Comparison of ENCODE assay signal across 14 mouse cellular contexts in the genomic region with DNA sequence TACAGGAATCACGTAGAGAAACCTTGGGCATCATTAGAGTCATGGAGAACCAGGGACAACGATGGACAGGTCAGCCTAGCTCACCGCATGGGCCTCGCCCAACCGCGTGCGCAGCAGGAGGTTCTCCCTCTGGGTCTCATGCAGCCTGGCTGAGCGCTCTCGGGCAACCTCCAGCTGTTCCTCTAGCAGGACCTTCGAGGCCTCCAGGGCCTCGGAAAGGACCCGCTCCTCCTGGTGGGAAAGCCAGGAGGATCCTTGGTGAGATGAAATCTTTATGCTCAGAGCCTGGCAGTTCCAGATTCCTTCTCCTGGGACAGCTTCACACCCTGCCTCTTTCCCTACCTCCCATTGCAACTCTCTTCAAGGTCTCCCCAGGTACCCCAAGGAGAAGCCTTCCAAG. TPM values are rescaled to one million over a fixed set of nuclear protein-coding genes. Genes with fewer than 3 reads are reported as not detected.
DNase-seq lines count a peak whose midpoint lies in the region; ATAC-seq lines count a peak whose summit lies in the region.
"Had no signal": no experiment of that assay in that cellular context is flagged by ENCODE, and none has a peak within 500 bp of the region (broad histone marks: within the 10 kb centered on the region; RNA-seq: fewer than 3 reads in every experiment).

No protein-coding gene starts in this region.

- no peak overlapping the region for H3K27ac ChIP-seq in heart, embryonic 12.5 days (ENCODE audit: poor library complexity, severe bottlenecking)
- H3K27ac ChIP-seq in limb, embryonic 11.5 days (replicated peaks; ENCODE audit: low read depth, low read length) = no peak overlapping the region
- H3K27ac ChIP-seq in limb, embryonic 10.5 days = no peak overlapping the region
- no peak overlapping the region for H3K27ac ChIP-seq in embryonic facial prominence, embryonic 10.5 days (replicated peaks)
- H3K27ac ChIP-seq in limb, embryonic 12.5 days = no peak overlapping the region
- H3K27ac ChIP-seq: hindbrain, embryonic 12.5 days; liver, embryonic 15.5 days had no signal

- H3K9ac ChIP-seq in heart, embryonic 12.5 days = no peak overlapping the region
- no peak overlapping the region for H3K9ac ChIP-seq in limb, embryonic 11.5 days (ENCODE audit: low read length)
- no peak overlapping the region for H3K9ac ChIP-seq in limb, embryonic 12.5 days (replicated peaks)
- H3K9ac ChIP-seq: liver, embryonic 15.5 days had no signal

- no peaks in the 10 kb centered on the region for H3K9me3 ChIP-seq in heart, embryonic 12.5 days (replicated peaks)
- H3K9me3 ChIP-seq in limb, embryonic 11.5 days (ENCODE audit: control insufficient read depth, low read length) = no peaks in the 10 kb centered on the region
- H3K9me3 ChIP-seq in limb, embryonic 10.5 days (replicated peaks) = no peaks in the 10 kb centered on the region
- no peaks in the 10 kb centered on the region for H3K9me3 ChIP-seq in embryonic facial prominence, embryonic 10.5 days
- H3K9me3 ChIP-seq in limb, embryonic 12.5 days = no peaks in the 10 kb centered on the region
- H3K9me3 ChIP-seq: hindbrain, embryonic 12.5 days; liver, embryonic 15.5 days had no signal

- H3K27me3 ChIP-seq in heart, embryonic 12.5 days (replicated peaks) = peaks cover 43% of the 10 kb centered on the region
- peaks cover 18% of the 10 kb centered on the region for H3K27me3 ChIP-seq in limb, embryonic 11.5 days (ENCODE audit: control insufficient read depth, insufficient read depth, low read length)
- peaks cover 81% of the 10 kb centered on the region for H3K27me3 ChIP-seq in limb, embryonic 10.5 days (ENCODE audit: low read depth, poor library complexity, severe bottlenecking)
- H3K27me3 ChIP-seq in embryonic facial prominence, embryonic 10.5 days (replicated peaks; ENCODE audit: low read depth, poor library complexity, severe bottlenecking) = peaks cover 67% of the 10 kb centered on the region
- peaks cover 58% of the 10 kb centered on the region for H3K27me3 ChIP-seq in limb, embryonic 12.5 days

- H3K4me1 ChIP-seq in heart, embryonic 12.5 days (replicated peaks) = peaks cover 13% of the 10 kb centered on the region
- H3K4me1 ChIP-seq in limb, embryonic 11.5 days (ENCODE audit: control insufficient read depth, insufficient read depth, low read length) = peaks cover 3% of the 10 kb centered on the region; the same call in 1 of the 2 replicates
- H3K4me1 ChIP-seq in limb, embryonic 10.5 days = peaks cover 25% of the 10 kb centered on the region
- H3K4me1 ChIP-seq in embryonic facial prominence, embryonic 10.5 days = peaks cover 37% of the 10 kb centered on the region
- H3K4me1 ChIP-seq in limb, embryonic 12.5 days (replicated peaks) = peaks cover 12% of the 10 kb centered on the region

- H3K36me3 ChIP-seq in heart, embryonic 12.5 days = no peaks in the 10 kb centered on the region
- H3K36me3 ChIP-seq in limb, embryonic 11.5 days (ENCODE audit: control insufficient read depth, insufficient read depth, low read length) = no peaks in the 10 kb centered on the region
- H3K36me3 ChIP-seq in limb, embryonic 10.5 days = no peaks in the 10 kb centered on the region
- no peaks in the 10 kb centered on the region for H3K36me3 ChIP-seq in embryonic facial prominence, embryonic 10.5 days (replicated peaks)
- no peaks in the 10 kb centered on the region for H3K36me3 ChIP-seq in limb, embryonic 12.5 days
- H3K36me3 ChIP-seq: hindbrain, embryonic 12.5 days; liver, embryonic 15.5 days had no signal

- H3K4me3 ChIP-seq in heart, embryonic 12.5 days = peak overlapping the region; percentile 38; the same call in 1 of the 2 replicates
- H3K4me3 ChIP-seq in limb, embryonic 11.5 days (ENCODE audit: low read depth, low read length) = no peak overlapping the region
- no peak overlapping the region for H3K4me3 ChIP-seq in limb, embryonic 10.5 days
- peak overlapping the region; percentile 52 for H3K4me3 ChIP-seq in embryonic facial prominence, embryonic 10.5 days
- no peak overlapping the region for H3K4me3 ChIP-seq in limb, embryonic 12.5 days (replicated peaks)

- ATAC-seq in heart, embryonic 12.5 days (ENCODE audit: insufficient number of reproducible peaks, low FRiP score) = no peak
- no peak for ATAC-seq in limb, embryonic 11.5 days (ENCODE audit: insufficient number of reproducible peaks, low FRiP score, low TSS enrichment, low read depth)
- no peak for ATAC-seq in limb, embryonic 12.5 days (ENCODE audit: insufficient number of reproducible peaks, insufficient read depth, low FRiP score, low TSS enrichment, low read depth)

- 79% methylated on average over 12 of the region's 12 CpGs for WGBS in heart, embryonic 12.5 days
- 87% methylated on average over 12 of the region's 12 CpGs for WGBS in limb, embryonic 11.5 days
- 84% methylated on average over 12 of the region's 12 CpGs for WGBS in limb, embryonic 10.5 days
- WGBS in embryonic facial prominence, embryonic 10.5 days = 87% methylated on average over 12 of the region's 12 CpGs
- WGBS in limb, embryonic 12.5 days = 84% methylated on average over 12 of the region's 12 CpGs

- DNase-seq in heart, postnatal 10 days = no peak
- peak; percentile 21 for DNase-seq in limb, embryonic 11.5 days (ENCODE audit: low spot score)
- no peak for DNase-seq in limb, embryonic 10.5 days (ENCODE audit: low spot score)
- DNase-seq in embryonic facial prominence, embryonic 10.5 days (ENCODE audit: low spot score) = no peak
- DNase-seq in right cerebral cortex, postnatal 25 days = no peak
- DNase-seq in cerebellum, postnatal 4 days (ENCODE audit: low spot score in 2 of 2) = no peak
- DNase-seq: adrenal gland, postnatal 25 days; kidney, adult 9 months; right cerebral cortex, postnatal 4 days; thymus, postnatal 36 days had no signal

- intact Hi-C loops in heart, postnatal 10 days (cut with DNase I) = no loop called here

- peak overlapping the region; percentile 69 for H3K4me2 ChIP-seq in heart, embryonic 12.5 days
- no peak overlapping the region for H3K4me2 ChIP-seq in limb, embryonic 11.5 days (ENCODE audit: low read depth, severe bottlenecking)
- 0 out of 2 replicates have a peak overlapping the region, but pooled peaks have one; percentile 53 for H3K4me2 ChIP-seq in limb, embryonic 12.5 days

RNA-seq across cellular contexts. Expression of gene Ccdc88b, which starts 3.4 kb away (rescaled TPM):
- 0.47 and 0.55 TPM in 2 replicates for polyA plus RNA-seq in heart, embryonic 12.5 days (2016; fragmentation: Nextera tagmentation; extraction: Ambion mirVana)
- total RNA-seq in heart, postnatal 10 days (2021) = 1 to 10 TPM in 1 of 2 experiments, under 1 TPM in 1; 0.69 to 1.2 TPM
- polyA plus RNA-seq in limb, embryonic 11.5 days (2014; fragmentation: Nextera tagmentation; extraction: Ambion mirVana) = 0.11 and 0.16 TPM in 2 replicates
- 0.15 and 0.61 TPM in 2 replicates for polyA plus RNA-seq in limb, embryonic 10.5 days (2016; fragmentation: Nextera tagmentation; extraction: Ambion mirVana)
- polyA plus RNA-seq in embryonic facial prominence, embryonic 10.5 days (2016; fragmentation: Nextera tagmentation; extraction: Ambion mirVana) = 0.62 and 0.67 TPM in 2 replicates
- 0.33 and 0.51 TPM in 2 replicates for polyA plus RNA-seq in limb, embryonic 12.5 days (2016; fragmentation: Nextera tagmentation; extraction: Ambion mirVana)

RNA-seq across cellular contexts. Expression of gene Rps6ka4, which starts 14.2 kb away (rescaled TPM):
- polyA plus RNA-seq in heart, embryonic 12.5 days (2016; fragmentation: Nextera tagmentation; extraction: Ambion mirVana) = 14.8 and 19.3 TPM in 2 replicates
- total RNA-seq in heart, postnatal 10 days (2021) = 10 to 100 TPM; 22.7 to 25.9 TPM
- 4.2 and 4.6 TPM in 2 replicates for polyA plus RNA-seq in limb, embryonic 11.5 days (2014; fragmentation: Nextera tagmentation; extraction: Ambion mirVana)
- polyA plus RNA-seq in limb, embryonic 10.5 days (2016; fragmentation: Nextera tagmentation; extraction: Ambion mirVana) = 2.8 and 4.8 TPM in 2 replicates
- polyA plus RNA-seq in embryonic facial prominence, embryonic 10.5 days (2016; fragmentation: Nextera tagmentation; extraction: Ambion mirVana) = 5.3 and 7.0 TPM in 2 replicates
- polyA plus RNA-seq in limb, embryonic 12.5 days (2016; fragmentation: Nextera tagmentation; extraction: Ambion mirVana) = 11.3 and 13.4 TPM in 2 replicates

RNA-seq across cellular contexts. Expression of gene Trmt112, which starts 54.8 kb away (rescaled TPM):
- 85.9 and 92.9 TPM in 2 replicates for polyA plus RNA-seq in heart, embryonic 12.5 days (2016; fragmentation: Nextera tagmentation; extraction: Ambion mirVana)
- 10 to 100 TPM; 26.2 to 34.2 TPM for total RNA-seq in heart, postnatal 10 days (2021)
- 173 and 177 TPM in 2 replicates for polyA plus RNA-seq in limb, embryonic 11.5 days (2014; fragmentation: Nextera tagmentation; extraction: Ambion mirVana)
- 157 and 168 TPM in 2 replicates for polyA plus RNA-seq in limb, embryonic 10.5 days (2016; fragmentation: Nextera tagmentation; extraction: Ambion mirVana)
- polyA plus RNA-seq in embryonic facial prominence, embryonic 10.5 days (2016; fragmentation: Nextera tagmentation; extraction: Ambion mirVana) = 150 and 168 TPM in 2 replicates
- polyA plus RNA-seq in limb, embryonic 12.5 days (2016; fragmentation: Nextera tagmentation; extraction: Ambion mirVana) = 165 and 167 TPM in 2 replicates

RNA-seq across cellular contexts. Expression of gene Prdx5, which starts 55.2 kb away (rescaled TPM):
- 202 and 218 TPM in 2 replicates for polyA plus RNA-seq in heart, embryonic 12.5 days (2016; fragmentation: Nextera tagmentation; extraction: Ambion mirVana)
- total RNA-seq in heart, postnatal 10 days (2021) = 100 to 1,000 TPM; 455 to 461 TPM
- polyA plus RNA-seq in limb, embryonic 11.5 days (2014; fragmentation: Nextera tagmentation; extraction: Ambion mirVana) = 74.7 and 90.5 TPM in 2 replicates
- polyA plus RNA-seq in limb, embryonic 10.5 days (2016; fragmentation: Nextera tagmentation; extraction: Ambion mirVana) = 122 and 131 TPM in 2 replicates
- 137 and 140 TPM in 2 replicates for polyA plus RNA-seq in embryonic facial prominence, embryonic 10.5 days (2016; fragmentation: Nextera tagmentation; extraction: Ambion mirVana)
- polyA plus RNA-seq in limb, embryonic 12.5 days (2016; fragmentation: Nextera tagmentation; extraction: Ambion mirVana) = 158 and 164 TPM in 2 replicates

Comparison
In these comparisons a context has a peak if more than half of its experiments do, and no peak if none do; other contexts are left out.
1. H3K4me3 ChIP-seq: peak in heart, embryonic 12.5 days (single experiment) and embryonic facial prominence, embryonic 10.5 days (single experiment); none in limb, embryonic 11.5 days (single experiment), limb, embryonic 10.5 days (single experiment) and limb, embryonic 12.5 days (single experiment).